Mouse (Mus musculus): ENCODE data around the gene Hist1h3g. TPM values are rescaled to one million over a fixed set of nuclear protein-coding genes. Genes with fewer than 3 reads are reported as not detected.
A peak's percentile ranks its signal among the peaks of the same experiment; 100 is the strongest.
"Not testable (repeated sequence)": the region's sequence is repeated elsewhere in the genome, so short reads cannot be mapped to it uniquely, and the experiment has no call there.

Gene Hist1h3g
- total and polyA plus RNA-seq, 2 experiments from 2014 or later: 2.4 to 709 TPM

- Histone ChIP-seq H3K9me3 (replicated peaks; ENCODE audit: control insufficient read depth, low read length) (no peaks in the 10 kb centered on the region), H3K36me3 (replicated peaks; ENCODE audit: control insufficient read depth, insufficient read depth, low read length) (no peaks in the 10 kb centered on the region), H3K27ac (ENCODE audit: low read depth) (no peak overlapping the region), H3K4me3 (ENCODE audit: low read depth, low read length) (no peak overlapping the region), H3K9ac (replicated peaks; ENCODE audit: low read depth, low read length) (no peak overlapping the region), H3K4me2 (ENCODE audit: low read depth, low read length) (peak overlapping the region; percentile 79; the same call in 1 of the 2 replicates), H3K4me1 (ENCODE audit: control insufficient read depth, insufficient read depth) (peaks cover 9% of the 10 kb centered on the region), H3K27me3 (ENCODE audit: control insufficient read depth, insufficient read depth, low read length) (no peaks in the 10 kb centered on the region)
- TF ChIP-seq EP300 (IDR thresholded peaks at IDR 0.05; ENCODE audit: low read depth): no peak
- TF ChIP-seq CTCF (IDR thresholded peaks at IDR 0.05; ENCODE audit: low read depth): no peak
- no peak for DNase-seq (ENCODE audit: low spot score)
- no peak for ATAC-seq (ENCODE audit: insufficient read depth, low read depth)
- 73% methylated on average over 3 of the region's 3 CpGs for WGBS
These were observed 1.9 kb downstream of the Hist1h3g start for GRCm38 (mm10) chr13:23537006-23537710.

- Histone ChIP-seq H3K4me1 (ENCODE audit: control insufficient read depth, insufficient read depth) (peaks cover 6% of the 10 kb centered on the region; the same call in 1 of the 2 replicates), H3K4me3 (ENCODE audit: low read depth, low read length) (no peak overlapping the region), H3K9ac (replicated peaks; ENCODE audit: low read depth, low read length) (no peak overlapping the region), H3K36me3 (replicated peaks; ENCODE audit: control insufficient read depth, insufficient read depth, low read length) (no peaks in the 10 kb centered on the region), H3K27me3 (ENCODE audit: control insufficient read depth, insufficient read depth, low read length) (no peaks in the 10 kb centered on the region), H3K9me3 (replicated peaks; ENCODE audit: control insufficient read depth, low read length) (no peaks in the 10 kb centered on the region), H3K27ac (ENCODE audit: low read depth) (no peak overlapping the region), H3K4me2 (ENCODE audit: low read depth, low read length) (no peak overlapping the region)
- DNase-seq (ENCODE audit: low spot score) (no peak), ATAC-seq (ENCODE audit: insufficient read depth, low read depth) (no peak)
- 82% methylated on average over 5 of the region's 5 CpGs for WGBS
- TF ChIP-seq EP300 (IDR thresholded peaks at IDR 0.05; ENCODE audit: low read depth) (no peak), CTCF (IDR thresholded peaks at IDR 0.05; ENCODE audit: low read depth) (no peak)
These were observed 3.0 kb downstream of the Hist1h3g start for GRCm38 (mm10) chr13:23538249-23538648.

- not testable (repeated sequence) for H3K4me1 ChIP-seq (ENCODE audit: control insufficient read depth, insufficient read depth); H3K9ac ChIP-seq (replicated peaks; ENCODE audit: low read depth, low read length); H3K4me2 ChIP-seq (ENCODE audit: low read depth, low read length); H3K9me3 ChIP-seq (replicated peaks; ENCODE audit: control insufficient read depth, low read length); H3K36me3 ChIP-seq (replicated peaks; ENCODE audit: control insufficient read depth, insufficient read depth, low read length); H3K4me3 ChIP-seq (ENCODE audit: low read depth, low read length); H3K27me3 ChIP-seq (ENCODE audit: control insufficient read depth, insufficient read depth, low read length); DNase-seq (ENCODE audit: low spot score); H3K27ac ChIP-seq (ENCODE audit: low read depth); ATAC-seq (ENCODE audit: insufficient read depth, low read depth)
- 58% methylated on average over 1 of the region's 1 CpGs for WGBS
These were observed 4.6 kb downstream of the Hist1h3g start for GRCm38 (mm10) chr13:23539821-23540220.

- DNase-seq (ENCODE audit: low spot score) (no peak), ATAC-seq (ENCODE audit: insufficient read depth, low read depth) (no peak)
- H3K9me3 ChIP-seq (replicated peaks; ENCODE audit: control insufficient read depth, low read length): no peaks in the 10 kb centered on the region
- TF ChIP-seq EP300 (IDR thresholded peaks at IDR 0.05; ENCODE audit: low read depth) (no peak), CTCF (IDR thresholded peaks at IDR 0.05; ENCODE audit: low read depth) (no peak)
- H3K9ac ChIP-seq (replicated peaks; ENCODE audit: low read depth, low read length): no peak overlapping the region
- H3K4me1 ChIP-seq (ENCODE audit: control insufficient read depth, insufficient read depth): no peaks in the 10 kb centered on the region
- H3K27ac ChIP-seq (ENCODE audit: low read depth): no peak overlapping the region
- 83% methylated on average over 3 of the region's 3 CpGs for WGBS
- no peaks in the 10 kb centered on the region for H3K27me3 ChIP-seq (ENCODE audit: control insufficient read depth, insufficient read depth, low read length)
- no peak overlapping the region for H3K4me2 ChIP-seq (ENCODE audit: low read depth, low read length)
- no peak overlapping the region for H3K4me3 ChIP-seq (ENCODE audit: low read depth, low read length)
- H3K36me3 ChIP-seq (replicated peaks; ENCODE audit: control insufficient read depth, insufficient read depth, low read length): no peaks in the 10 kb centered on the region
These were observed 6.3 kb downstream of the Hist1h3g start for GRCm38 (mm10) chr13:23541497-23541896.

GRCm38 (mm10) chr13:23542225-23542980 is 7.2 kb downstream of the Hist1h3g start:
- H3K4me3 ChIP-seq (ENCODE audit: low read depth, low read length): peak overlapping the region; percentile 55
- not testable (repeated sequence) for DNase-seq (ENCODE audit: low spot score); H3K27me3 ChIP-seq (ENCODE audit: control insufficient read depth, insufficient read depth, low read length); H3K36me3 ChIP-seq (replicated peaks; ENCODE audit: control insufficient read depth, insufficient read depth, low read length); H3K9me3 ChIP-seq (replicated peaks; ENCODE audit: control insufficient read depth, low read length); H3K4me1 ChIP-seq (ENCODE audit: control insufficient read depth, insufficient read depth); ATAC-seq (ENCODE audit: insufficient read depth, low read depth)
- H3K9ac ChIP-seq (replicated peaks; ENCODE audit: low read depth, low read length): peak overlapping the region; percentile 58; the same call in 1 of the 2 replicates
- 15% methylated on average over 3 of the region's 3 CpGs for WGBS
- peak overlapping the region; percentile 89 for H3K27ac ChIP-seq (ENCODE audit: low read depth)
- H3K4me2 ChIP-seq (ENCODE audit: low read depth, low read length): peak overlapping the region; percentile 81

GRCm38 (mm10) chr13:23542999-23543607 is 7.9 kb downstream of the Hist1h3g start, which contains the start of gene Hist1h2bh:
Hist1h2bh (minus strand) TSS chr13:23543392.
- peak; percentile 91 for ATAC-seq (ENCODE audit: insufficient read depth, low read depth)
- Histone ChIP-seq H3K4me3 (ENCODE audit: low read depth, low read length) (peak within 1 kb of the TSS; percentile 57), H3K9ac (replicated peaks; ENCODE audit: low read depth, low read length) (peak within 1 kb of the TSS; percentile 59), H3K4me2 (ENCODE audit: low read depth, low read length) (peak within 1 kb of the TSS; percentile 81), H3K27ac (ENCODE audit: low read depth) (peak within 1 kb of the TSS; percentile 95)
- H3K9me3 ChIP-seq (replicated peaks; ENCODE audit: control insufficient read depth, low read length); H3K36me3 ChIP-seq (replicated peaks; ENCODE audit: control insufficient read depth, insufficient read depth, low read length); H3K27me3 ChIP-seq (ENCODE audit: control insufficient read depth, insufficient read depth, low read length); H3K4me1 ChIP-seq (ENCODE audit: control insufficient read depth, insufficient read depth): not testable (repeated sequence)
- DNase-seq (ENCODE audit: low spot score): peak; percentile 98
- under 1% methylated on average over 24 of the region's 42 CpGs for WGBS
